Mouse (Mus musculus): Measurements from ENCODE around the gene Igsf8. TPM values are rescaled to one million over a fixed set of nuclear protein-coding genes. Genes with fewer than 3 reads are reported as not detected.

Gene Igsf8
- polyA plus RNA-seq, 2 experiments from 2014 or later = 3.4 to 3.8 TPM

DNA sequence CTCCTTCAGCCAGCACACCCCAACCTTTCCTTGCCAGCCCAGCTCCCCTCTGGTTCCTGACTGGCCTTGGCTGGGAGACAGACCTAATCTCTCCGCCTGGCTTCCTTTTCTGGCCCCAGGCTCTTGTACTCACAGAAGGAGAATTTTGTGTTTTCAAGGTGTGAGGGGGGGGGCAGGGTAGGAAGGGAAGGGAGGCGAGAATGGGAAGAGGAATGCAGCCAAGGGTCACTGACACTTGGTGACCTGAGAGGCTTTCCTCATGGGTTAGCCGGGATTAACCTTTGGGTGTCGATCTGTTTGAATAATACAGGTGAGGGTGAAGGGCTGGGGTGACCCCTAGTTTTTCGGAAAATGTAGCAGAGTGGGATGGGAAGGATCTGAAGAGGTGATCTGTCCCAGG lies 12.7 kb downstream of the Igsf8 start:
- ATAC-seq = no peak

DNA sequence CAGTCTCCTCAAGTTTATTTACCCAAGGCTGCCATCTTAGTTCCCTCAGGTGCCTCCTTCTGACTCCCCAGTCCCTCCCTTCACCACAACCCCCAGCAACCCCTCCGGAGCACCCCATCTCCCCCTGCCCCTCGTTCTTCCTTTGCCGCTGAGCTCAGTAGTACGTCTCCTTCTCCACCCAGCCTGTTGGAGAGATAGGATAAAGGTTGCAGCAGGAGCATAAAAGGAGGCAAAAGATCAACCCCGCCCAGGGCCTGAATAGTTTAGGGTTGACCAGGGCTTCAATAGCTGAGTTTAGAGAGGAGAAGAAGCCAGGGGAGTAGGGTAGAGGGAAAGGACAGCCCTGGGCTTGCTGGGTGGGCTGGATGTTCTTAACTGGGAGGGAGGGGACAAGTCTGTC lies 13.1 kb downstream of the Igsf8 start:
- no peak for ATAC-seq

DNA sequence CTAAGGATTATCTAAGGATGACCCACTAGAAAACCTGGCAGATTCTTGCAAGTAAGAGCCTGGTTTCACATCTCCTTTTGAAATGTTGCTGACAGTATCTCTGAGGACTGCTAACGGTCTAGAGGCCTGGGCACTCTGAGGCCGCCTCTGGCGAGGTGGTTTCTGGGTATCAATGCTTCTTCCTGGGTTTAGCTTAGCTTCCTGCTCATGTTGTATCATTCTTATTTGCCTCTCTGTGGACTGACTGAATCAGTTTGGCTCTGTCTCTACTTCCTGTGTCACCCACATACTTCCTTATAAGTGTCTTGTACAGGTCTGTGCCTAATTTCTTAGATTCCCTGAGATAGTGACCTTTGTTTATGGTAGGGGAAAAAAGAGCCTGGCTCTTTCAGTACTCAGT lies 15.7 kb downstream of the Igsf8 start:
- peak; percentile 92 for ATAC-seq

- no peak for ATAC-seq
Observed at GRCm38 (mm10) chr1:172278328-172278727, 16.9 kb downstream of the Igsf8 start.

DNA sequence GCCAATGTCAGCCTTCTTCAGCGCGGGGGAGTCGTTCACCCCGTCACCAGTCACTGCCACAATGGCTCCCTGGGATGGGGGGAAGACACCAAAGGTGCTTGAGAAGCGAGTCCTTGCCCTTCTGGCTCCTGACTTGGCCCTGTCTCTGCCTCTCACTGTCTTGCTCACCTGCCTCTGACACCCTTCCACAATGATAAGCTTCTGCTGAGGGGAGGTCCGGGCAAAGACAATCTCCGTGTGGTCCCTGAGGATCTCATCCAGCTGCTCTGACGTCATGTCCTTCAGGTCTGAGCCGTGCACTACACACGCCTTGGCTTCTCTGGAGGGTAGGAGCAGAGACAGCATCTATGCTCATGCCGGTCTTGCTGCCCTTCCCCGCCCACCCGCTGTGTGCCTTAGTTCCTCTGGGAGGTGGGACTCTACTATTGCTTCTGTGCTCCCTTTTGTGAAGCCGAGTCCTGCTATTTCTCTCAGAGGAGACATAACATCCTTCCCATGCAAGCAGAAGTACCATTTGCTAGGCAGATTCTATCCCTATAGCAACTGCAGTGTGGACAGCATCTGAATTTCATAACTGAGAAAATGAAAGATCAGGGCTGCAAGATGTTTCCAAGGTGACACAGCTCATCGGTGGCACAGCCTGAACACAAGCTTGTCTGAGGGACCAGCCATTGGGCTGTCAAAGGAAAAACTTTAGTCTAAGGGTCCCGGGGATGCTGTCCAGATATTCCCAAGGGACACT lies 18.5 kb downstream of the Igsf8 start:
- ATAC-seq = no peak

DNA sequence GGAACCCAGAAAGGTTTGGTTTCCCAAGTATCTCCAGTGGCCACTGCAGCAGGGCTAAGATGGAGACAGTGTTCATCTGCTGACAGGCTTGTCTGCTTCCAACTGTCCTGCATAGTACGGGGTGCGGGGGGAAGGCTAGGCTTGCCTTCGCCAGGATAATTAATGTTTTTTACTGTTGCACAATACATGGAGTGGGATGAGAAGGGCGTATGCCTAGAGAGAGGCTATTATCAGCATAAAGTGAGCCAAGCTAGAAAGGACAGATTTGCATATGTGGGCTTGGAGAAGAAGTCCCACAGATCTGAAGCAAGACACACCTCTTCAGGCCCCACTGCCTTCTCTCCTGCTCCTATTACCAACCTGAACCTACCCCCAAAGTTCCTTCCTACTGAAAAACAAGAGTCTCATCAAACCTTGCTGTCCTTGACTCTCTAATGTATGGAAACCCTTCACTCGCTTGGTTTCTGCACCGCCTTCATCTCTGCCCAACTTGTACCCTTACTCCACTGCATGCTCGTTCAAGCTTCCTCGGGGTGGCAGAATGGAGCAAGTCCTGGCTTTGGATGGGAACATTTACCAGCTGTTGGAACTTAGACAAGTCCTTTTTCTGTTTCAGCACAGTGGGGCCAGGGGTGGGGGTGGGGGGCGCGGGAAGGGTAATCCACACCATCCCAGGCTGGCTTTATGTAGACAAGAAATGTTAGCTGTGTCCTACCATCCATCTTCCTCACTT lies 20.2 kb downstream of the Igsf8 start:
- no peak for ATAC-seq

- ATAC-seq = no peak
Observed at GRCm38 (mm10) chr1:172283073-172283472, 21.6 kb downstream of the Igsf8 start.

GRCm38 (mm10) chr1:172284221-172284620 lies 22.8 kb downstream of the Igsf8 start:
- no peak for ATAC-seq

DNA sequence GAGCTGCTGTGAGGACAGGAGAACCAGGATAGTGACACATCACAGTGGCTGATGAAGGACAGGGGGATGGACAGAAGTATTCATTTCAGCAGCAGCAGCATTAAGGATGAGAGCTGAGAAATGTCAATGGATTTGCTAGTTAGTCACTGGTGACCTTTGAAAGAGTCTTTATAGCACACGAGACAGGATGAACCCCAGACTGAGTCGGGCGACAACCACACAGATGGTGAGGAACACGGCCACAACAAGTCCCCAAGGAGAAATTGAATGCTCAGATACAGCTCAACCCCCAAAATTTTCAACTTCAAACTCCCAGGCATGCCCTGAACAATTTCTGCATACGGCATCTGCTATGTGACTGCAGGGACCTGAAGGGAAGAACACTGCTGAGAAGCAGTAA lies 25.3 kb downstream of the Igsf8 start:
- peak; percentile 36 for ATAC-seq

DNA sequence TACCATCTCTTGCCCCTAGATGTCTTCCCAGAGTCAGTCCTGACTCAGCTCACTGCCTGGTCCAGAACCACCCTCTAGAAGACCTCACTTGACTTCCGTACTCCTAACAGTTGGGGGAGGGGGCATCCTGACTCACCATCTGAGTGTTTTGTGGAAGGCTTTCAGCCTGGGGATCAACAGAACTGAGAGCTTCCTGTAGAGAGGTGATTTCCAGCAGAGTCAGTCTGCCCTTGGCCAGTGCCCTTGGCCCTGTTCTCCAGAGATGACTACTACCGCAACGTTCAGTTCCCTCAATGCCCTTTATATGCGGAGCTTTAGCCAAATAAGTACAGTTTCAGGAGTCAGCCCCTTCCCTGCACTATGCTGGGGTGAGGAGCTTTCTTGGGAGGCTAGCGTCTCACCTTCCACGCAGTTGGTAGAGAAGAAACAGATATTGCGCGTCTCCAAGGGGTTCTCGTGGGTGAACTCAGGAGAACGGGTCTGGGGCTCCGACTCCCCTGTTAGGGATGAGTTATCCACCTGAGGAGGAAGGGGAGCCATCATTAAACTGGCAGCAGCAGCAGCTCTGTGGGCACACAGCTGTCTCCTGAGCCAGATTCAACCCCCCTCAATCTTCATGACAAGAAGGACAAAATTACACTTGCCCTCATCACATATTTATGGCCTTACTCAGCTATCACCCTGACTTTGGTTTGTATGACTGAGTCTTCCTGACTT lies 27.6 kb downstream of the Igsf8 start:
- peak; percentile 23 for ATAC-seq

DNA sequence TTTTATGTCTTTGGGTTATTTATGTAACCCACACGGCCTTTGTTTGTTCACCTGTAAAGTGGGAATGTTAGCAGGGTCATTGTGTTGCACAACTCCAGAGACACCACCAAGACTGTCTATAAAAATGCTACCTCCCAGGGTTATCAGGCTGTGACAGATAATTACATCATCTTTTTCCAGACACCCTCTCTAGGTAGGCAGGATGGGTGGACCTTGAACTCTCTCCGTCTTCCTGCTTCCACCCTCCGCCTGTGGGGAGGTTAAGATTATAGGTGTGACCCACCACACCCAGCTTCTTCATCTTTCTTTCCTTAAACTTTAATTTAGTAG lies 28.1 kb downstream of the Igsf8 start:
- no peak for ATAC-seq

GRCm38 (mm10) chr1:172292880-172293279 lies 31.4 kb downstream of the Igsf8 start:
- ATAC-seq = no peak

DNA sequence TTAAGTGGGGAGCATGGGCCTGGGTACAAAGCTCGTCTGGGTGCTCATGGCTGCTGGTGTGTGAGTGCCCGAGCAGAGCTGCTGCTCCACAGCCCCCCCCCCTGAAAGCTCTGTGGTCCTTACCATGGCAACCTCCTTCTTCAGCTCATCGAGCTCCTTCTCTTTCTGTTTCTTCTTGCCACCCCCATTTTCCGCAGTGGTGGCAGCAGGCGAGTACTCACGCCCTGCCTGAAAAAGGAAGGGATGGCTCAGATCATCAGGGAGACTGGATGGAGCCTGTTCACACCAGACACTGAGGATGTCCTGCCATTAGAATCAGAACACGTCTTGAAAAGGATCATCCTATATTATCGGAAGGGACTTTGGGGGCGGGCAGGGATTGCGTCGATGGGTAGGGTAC lies 32.0 kb downstream of the Igsf8 start:
- no peak for ATAC-seq

DNA sequence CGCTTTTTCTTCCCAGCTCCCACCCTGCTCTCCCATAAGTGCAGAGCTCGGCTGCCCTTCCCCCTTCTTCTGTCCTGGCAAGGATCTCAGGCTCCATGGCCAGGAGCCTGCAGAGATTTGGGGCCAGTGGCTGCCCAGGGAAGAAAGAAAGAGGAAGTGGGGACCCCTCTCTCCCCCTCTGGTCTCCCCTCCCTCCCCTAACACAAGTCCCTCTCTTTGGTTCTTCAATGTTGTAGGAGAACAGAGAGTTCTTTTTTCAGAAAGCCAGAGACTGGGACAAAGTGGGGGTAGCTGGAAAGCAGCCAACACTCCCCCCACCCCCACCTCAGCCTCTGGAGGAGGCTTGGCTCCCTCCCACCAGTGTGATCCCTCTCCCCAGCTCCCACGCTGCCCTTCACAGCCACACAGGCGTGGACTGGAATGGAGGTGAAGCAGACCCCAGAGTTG lies 34.3 kb downstream of the Igsf8 start:
- ATAC-seq = no peak

GRCm38 (mm10) chr1:172296816-172297510 lies 35.5 kb downstream of the Igsf8 start:
- no peak for ATAC-seq

GRCm38 (mm10) chr1:172297611-172298537 lies 36.4 kb downstream of the Igsf8 start, which contains the start of gene Atp1a2:
Atp1a2 (minus strand) TSS chr1:172298064.
- ATAC-seq = no peak

DNA sequence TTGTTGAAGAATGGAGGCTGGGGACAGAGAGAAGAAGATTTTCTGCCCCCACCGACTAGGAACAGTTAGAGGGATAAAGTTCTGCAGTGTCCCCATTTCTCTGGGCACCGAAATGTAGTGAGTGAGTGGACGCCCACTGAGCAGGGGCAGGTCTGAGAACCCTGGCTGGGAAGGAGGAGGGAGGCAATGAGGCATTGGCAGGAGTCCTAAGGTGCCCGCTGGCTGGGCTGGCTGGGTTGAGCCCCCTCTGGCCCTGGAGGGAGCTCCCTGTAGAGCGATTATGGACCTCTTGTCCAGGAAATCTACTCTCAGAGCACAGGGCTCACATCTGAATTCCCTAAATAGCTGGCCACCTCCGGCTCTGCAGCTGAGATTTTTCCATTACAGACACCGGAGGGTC lies 38.1 kb downstream of the Igsf8 start:
- no peak for ATAC-seq

DNA sequence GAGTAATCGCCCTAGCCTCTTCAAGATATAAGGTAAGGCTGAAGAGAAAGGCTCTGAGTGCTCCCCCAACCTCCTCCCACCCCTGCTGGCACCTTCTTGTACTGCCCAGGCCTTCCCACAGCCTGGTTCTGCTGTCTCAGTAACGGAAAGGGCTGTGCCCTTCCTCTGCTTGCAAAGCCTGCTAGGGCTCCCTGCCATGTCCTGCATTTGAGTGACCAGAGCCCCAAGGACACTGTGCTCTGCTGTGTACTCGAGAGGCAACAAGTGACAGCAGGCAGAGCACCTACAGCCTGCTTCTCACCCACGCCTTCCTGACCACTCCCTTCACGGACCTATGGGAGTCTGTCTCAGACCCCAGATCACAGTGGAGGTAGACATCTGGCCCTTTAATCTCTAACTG lies 38.8 kb downstream of the Igsf8 start:
- no peak for ATAC-seq

DNA sequence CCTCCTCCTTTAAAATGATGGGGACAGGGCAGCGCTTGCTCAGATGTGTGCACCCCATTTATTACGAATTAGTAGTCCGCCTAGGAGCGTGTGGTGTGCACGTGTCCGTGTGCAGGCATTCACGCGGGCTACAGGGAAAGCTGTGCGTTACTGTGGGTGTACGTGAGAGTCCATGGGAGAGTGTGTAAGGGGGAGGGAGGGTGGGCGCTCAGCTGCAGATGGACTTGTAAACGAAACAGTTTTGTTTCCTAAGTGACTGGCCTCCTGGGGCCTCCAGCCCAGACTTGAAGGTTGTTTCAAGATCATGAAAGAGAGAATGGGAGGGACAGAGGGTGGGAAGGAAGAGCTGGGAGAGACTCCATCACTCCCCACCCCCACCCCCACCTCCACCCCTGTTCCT lies 39.7 kb downstream of the Igsf8 start:
- no peak for ATAC-seq

DNA sequence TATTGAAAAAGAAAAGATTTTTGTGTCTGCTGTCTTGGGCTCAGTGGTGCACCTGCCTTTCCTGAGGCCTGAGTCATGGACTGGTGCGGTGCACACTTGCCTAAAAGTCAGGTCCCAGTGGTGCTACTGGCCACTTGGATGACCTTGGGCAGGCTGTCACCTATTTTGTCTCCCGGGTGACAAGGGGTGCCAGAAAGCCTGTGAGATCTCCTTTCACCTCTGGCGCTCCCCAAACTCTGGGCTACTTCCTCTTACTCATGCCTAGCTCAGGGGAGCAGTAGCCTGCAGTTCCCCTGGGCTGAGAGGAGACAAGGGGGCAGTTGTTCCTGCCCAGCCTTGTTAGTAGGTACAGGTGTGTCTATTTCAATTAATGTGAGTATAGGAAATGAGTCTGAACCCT lies 40.9 kb downstream of the Igsf8 start:
- ATAC-seq = no peak

DNA sequence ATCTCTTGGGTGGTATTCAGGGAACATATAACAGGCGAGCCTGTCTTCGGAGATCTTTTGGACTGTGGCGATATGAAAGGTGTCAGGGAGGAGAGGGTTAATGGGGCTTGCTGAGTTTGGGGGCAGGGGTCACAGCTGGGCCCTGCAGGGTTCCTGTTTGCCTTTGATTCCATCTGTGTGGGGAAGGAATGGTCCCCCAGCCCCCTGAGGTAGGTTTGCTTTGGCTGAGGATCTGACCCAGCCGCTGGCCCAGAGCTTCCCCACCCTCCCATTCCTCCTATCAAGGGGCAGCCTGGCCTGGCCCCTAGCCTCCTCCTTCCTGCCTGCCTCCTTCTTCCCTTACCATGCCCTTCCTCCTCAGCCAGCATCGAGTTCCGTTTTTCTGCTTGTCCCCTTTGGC lies 41.4 kb downstream of the Igsf8 start:
- ATAC-seq = no peak

- ATAC-seq = no peak
Observed at GRCm38 (mm10) chr1:172304443-172304842, 43.0 kb downstream of the Igsf8 start.

Measured in activated CD4-positive, CD25-positive, alpha-beta regulatory T cell, adult 4 months (primary cell).